22 mouse cellular contexts compared by ENCODE assay signal in genomic region chr14:11560641-11561232, GRCm38 (mm10). TPM values are rescaled to one million over a fixed set of nuclear protein-coding genes. Genes with fewer than 3 reads are reported as not detected.
DNase-seq lines count a peak whose midpoint lies in the region; ATAC-seq lines count a peak whose summit lies in the region.
"Had no signal": no experiment of that assay in that cellular context is flagged by ENCODE, and none has a peak within 500 bp of the region (broad histone marks: within the 10 kb centered on the region; RNA-seq: fewer than 3 reads in every experiment).

No protein-coding gene starts in this region.

- peaks cover 38% of the 10 kb centered on the region for H3K4me1 ChIP-seq in kidney, embryonic 16.5 days (ENCODE audit: insufficient read depth, low read length)
- peaks cover 20% of the 10 kb centered on the region for H3K4me1 ChIP-seq in lung, embryonic 16.5 days (replicated peaks; ENCODE audit: control insufficient read depth, insufficient read depth, low read length)
- no peaks in the 10 kb centered on the region for H3K4me1 ChIP-seq in hindbrain, embryonic 11.5 days (replicated peaks; ENCODE audit: control insufficient read depth, insufficient read depth, low read length)

- H3K9ac ChIP-seq in kidney, embryonic 16.5 days (replicated peaks; ENCODE audit: low read length): no peak overlapping the region
- no peak overlapping the region for H3K9ac ChIP-seq in lung, embryonic 16.5 days (ENCODE audit: low read length)
- H3K9ac ChIP-seq in hindbrain, embryonic 11.5 days (ENCODE audit: low read depth, low read length): no peak overlapping the region
- H3K9ac ChIP-seq: embryonic facial prominence, embryonic 13.5 days; forebrain, embryonic 13.5 days; heart, embryonic 12.5 days; hindbrain, embryonic 15.5 days had no signal

- no peak for DNase-seq in kidney, adult 8-10 months
- DNase-seq in lung, postnatal 14 days: no peak
- DNase-seq in R1 (ENCODE audit: low read depth, low spot score): peak; percentile 89
- no peak for DNase-seq in hindbrain, embryonic 11.5 days (ENCODE audit: low spot score)
- DNase-seq in layer of hippocampus, postnatal 14 days (ENCODE audit: low spot score in 2 of 2): no peak
- DNase-seq: adrenal gland, adult 8-10 months; adrenal gland, postnatal 36 days; cerebellum, adult 11 months; cerebellum, adult 8-10 months; cerebellum, postnatal 25 days; gastrocnemius, adult 2 months; gastrocnemius, postnatal 25 days had no signal

- peaks cover 2% of the 10 kb centered on the region; the same call in 1 of the 2 replicates for H3K36me3 ChIP-seq in kidney, embryonic 16.5 days (ENCODE audit: insufficient read depth, low read length)
- no peaks in the 10 kb centered on the region for H3K36me3 ChIP-seq in lung, embryonic 16.5 days (ENCODE audit: control insufficient read depth, insufficient read depth, low read length)
- no peaks in the 10 kb centered on the region for H3K36me3 ChIP-seq in hindbrain, embryonic 11.5 days (ENCODE audit: control insufficient read depth, insufficient read depth, low read length)
- H3K36me3 ChIP-seq: embryonic facial prominence, embryonic 13.5 days; heart, embryonic 12.5 days; hindbrain, embryonic 15.5 days had no signal

- 41% methylated on average over 8 of the region's 8 CpGs for WGBS in kidney, embryonic 16.5 days
- WGBS in lung, embryonic 16.5 days: 34% methylated on average over 8 of the region's 8 CpGs
- WGBS in hindbrain, embryonic 11.5 days: 59% methylated on average over 8 of the region's 8 CpGs

- peak; percentile 36 for ATAC-seq in kidney, embryonic 16.5 days (ENCODE audit: low FRiP score, low TSS enrichment)
- ATAC-seq in lung, embryonic 16.5 days (ENCODE audit: low read depth): peak; percentile 25; the same call in 1 of the 2 replicates
- no peak for ATAC-seq in hindbrain, embryonic 11.5 days (ENCODE audit: low FRiP score)
- ATAC-seq: forebrain, embryonic 13.5 days; Patski had no signal

- H3K27ac ChIP-seq in kidney, embryonic 16.5 days (ENCODE audit: low read length): peak overlapping the region; percentile 65
- H3K27ac ChIP-seq in lung, embryonic 16.5 days (ENCODE audit: low read length): no peak overlapping the region
- H3K27ac ChIP-seq in hindbrain, embryonic 11.5 days (ENCODE audit: low read depth, low read length): no peak overlapping the region
- H3K27ac ChIP-seq: embryonic facial prominence, embryonic 13.5 days; forebrain, embryonic 13.5 days; hindbrain, embryonic 10.5 days; hindbrain, embryonic 15.5 days had no signal

- H3K9me3 ChIP-seq in kidney, embryonic 16.5 days (ENCODE audit: low read length): no peaks in the 10 kb centered on the region
- H3K9me3 ChIP-seq in lung, embryonic 16.5 days (ENCODE audit: control insufficient read depth, low read length): no peaks in the 10 kb centered on the region
- H3K9me3 ChIP-seq in hindbrain, embryonic 11.5 days (ENCODE audit: control insufficient read depth, low read length): no peaks in the 10 kb centered on the region
- H3K9me3 ChIP-seq: embryonic facial prominence, embryonic 13.5 days; forebrain, embryonic 13.5 days; heart, embryonic 12.5 days; hindbrain, embryonic 15.5 days had no signal

- no peak overlapping the region for H3K4me2 ChIP-seq in kidney, embryonic 16.5 days (replicated peaks; ENCODE audit: low read depth, low read length)
- H3K4me2 ChIP-seq in lung, embryonic 16.5 days (ENCODE audit: low read depth, low read length): no peak overlapping the region
- no peak overlapping the region for H3K4me2 ChIP-seq in hindbrain, embryonic 11.5 days (replicated peaks; ENCODE audit: low read depth, low read length)
- H3K4me2 ChIP-seq: embryonic facial prominence, embryonic 13.5 days; forebrain, embryonic 13.5 days; heart, embryonic 12.5 days; hindbrain, embryonic 15.5 days had no signal

- no peak overlapping the region for H3K4me3 ChIP-seq in kidney, embryonic 16.5 days (ENCODE audit: low read length)
- no peak overlapping the region for H3K4me3 ChIP-seq in lung, embryonic 16.5 days (ENCODE audit: low read length)
- H3K4me3 ChIP-seq in hindbrain, embryonic 11.5 days (ENCODE audit: low read depth, low read length): no peak overlapping the region
- H3K4me3 ChIP-seq: embryonic facial prominence, embryonic 13.5 days; forebrain, embryonic 13.5 days; gastrocnemius, adult 2 months; heart, embryonic 12.5 days; hindbrain, embryonic 10.5 days; hindbrain, embryonic 15.5 days had no signal

- H3K27me3 ChIP-seq in kidney, embryonic 16.5 days (ENCODE audit: insufficient read depth, low read length): no peaks in the 10 kb centered on the region
- H3K27me3 ChIP-seq in lung, embryonic 16.5 days (ENCODE audit: control insufficient read depth, insufficient read depth, low read depth, low read length): no peaks in the 10 kb centered on the region
- no peaks in the 10 kb centered on the region for H3K27me3 ChIP-seq in hindbrain, embryonic 11.5 days (ENCODE audit: control insufficient read depth, insufficient read depth, low read length)
- H3K27me3 ChIP-seq: CH12.LX; embryonic facial prominence, embryonic 13.5 days; forebrain, embryonic 13.5 days; heart, embryonic 12.5 days; hindbrain, embryonic 15.5 days; Patski had no signal

RNA-seq across cellular contexts. Expression of gene Ptprg, which starts 7.4 kb away (rescaled TPM):
- 38.7 and 42.2 TPM in 2 replicates for polyA plus RNA-seq in kidney, embryonic 16.5 days (2015; fragmentation: Nextera tagmentation; extraction: Ambion mirVana)
- 25.2 and 26.5 TPM in 2 replicates for polyA plus RNA-seq in lung, embryonic 16.5 days (2015; fragmentation: Nextera tagmentation; extraction: Ambion mirVana)
- 45.0 and 46.6 TPM in 2 replicates for polyA plus RNA-seq in hindbrain, embryonic 11.5 days (2014; fragmentation: Nextera tagmentation; extraction: Ambion mirVana)
- total RNA-seq in layer of hippocampus, postnatal 14 days (2021): 100 to 1,000 TPM; 165 to 169 TPM
- total RNA-seq: granulocyte monocyte progenitor cell, adult 5-6 weeks had no signal
